Mouse (Mus musculus) retina, adult 2 months (tissue): ENCODE results near the gene Plpp4.

Experiments used
- DNase-seq: peaks from one replicate; pipeline ENCODE4 v3.0.0-alpha.2; 2012; ENCODE audit warnings: low read depth, low spot score

The Plpp4 gene

DNA sequence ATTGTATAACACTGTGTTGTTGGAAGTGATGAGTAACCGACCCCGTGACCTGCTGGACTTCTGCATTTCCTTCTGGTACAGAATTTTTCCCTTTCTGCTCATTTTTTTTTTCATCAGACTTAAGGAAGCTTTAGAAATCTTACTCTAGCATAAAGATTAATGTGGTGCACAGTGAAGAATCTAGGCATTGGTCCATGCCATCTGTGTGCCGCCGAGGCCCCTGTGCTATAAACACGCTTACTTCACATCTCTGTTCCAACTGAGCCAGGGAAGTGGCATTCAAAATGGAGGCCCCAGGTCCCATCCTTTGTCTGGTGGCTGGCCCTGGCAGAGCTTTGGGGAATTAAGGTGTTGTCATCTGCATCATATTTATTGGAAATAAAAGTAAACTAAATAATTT lies 44.8 kb downstream of the Plpp4 start:
- DNase-seq = no peak

DNA sequence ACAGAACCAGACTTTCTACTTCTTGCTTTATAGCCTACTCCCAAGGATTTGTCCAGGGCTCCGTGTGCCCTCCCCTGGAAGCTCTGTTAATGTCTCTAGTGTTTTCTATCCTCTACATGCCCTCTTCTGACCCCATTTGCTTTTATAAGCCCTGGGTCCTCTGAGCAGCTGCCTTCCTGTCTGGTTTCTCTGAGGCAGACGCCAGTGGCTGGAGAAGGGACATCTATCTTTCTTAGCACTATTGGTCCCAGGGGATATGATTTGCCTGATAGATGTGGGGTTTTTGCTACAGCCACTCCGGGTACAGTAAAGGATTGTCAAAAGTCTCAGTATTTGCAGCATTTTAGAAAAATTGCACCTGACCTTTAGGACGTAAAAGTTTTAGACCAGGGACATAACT lies 46.5 kb downstream of the Plpp4 start:
- no peak for DNase-seq

DNA sequence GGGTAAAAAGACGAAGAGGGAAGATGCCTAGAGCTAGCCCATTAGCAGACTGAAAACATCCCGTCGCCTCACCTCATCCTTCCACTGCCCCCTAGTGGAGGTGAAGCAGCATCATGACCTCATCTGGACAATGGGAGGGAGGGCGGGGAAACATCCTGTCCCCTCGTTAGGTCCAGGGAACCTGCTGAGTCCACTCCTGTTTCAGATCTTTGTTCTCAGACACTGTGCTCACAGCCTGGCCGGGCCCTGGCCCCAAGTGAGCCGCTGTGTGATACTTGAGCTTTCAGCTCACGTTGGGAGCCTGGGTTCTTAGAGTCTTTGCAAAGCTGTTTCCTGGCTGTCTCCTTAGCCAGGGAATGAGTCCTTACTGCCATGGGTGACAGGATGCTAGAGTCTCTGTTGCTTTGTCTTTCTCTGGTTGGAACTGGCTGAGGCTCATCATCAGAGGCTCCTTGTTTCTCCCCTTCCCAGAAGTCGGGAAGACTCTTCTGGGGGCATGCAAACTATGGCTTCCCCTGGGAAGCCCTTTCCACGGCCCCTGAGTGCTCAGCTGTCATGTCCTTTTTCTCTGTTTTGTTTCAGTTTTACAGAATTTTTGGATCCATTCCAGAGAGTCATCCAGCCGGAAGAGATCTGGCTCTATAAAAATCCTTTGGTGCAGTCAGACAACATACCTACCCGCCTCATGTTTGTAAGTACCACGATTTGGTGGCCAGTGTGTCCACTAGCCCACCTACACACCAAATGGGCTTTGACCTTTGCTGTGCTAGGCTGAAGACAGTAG lies 50.4 kb downstream of the Plpp4 start:
- DNase-seq = peak; percentile 22

DNA sequence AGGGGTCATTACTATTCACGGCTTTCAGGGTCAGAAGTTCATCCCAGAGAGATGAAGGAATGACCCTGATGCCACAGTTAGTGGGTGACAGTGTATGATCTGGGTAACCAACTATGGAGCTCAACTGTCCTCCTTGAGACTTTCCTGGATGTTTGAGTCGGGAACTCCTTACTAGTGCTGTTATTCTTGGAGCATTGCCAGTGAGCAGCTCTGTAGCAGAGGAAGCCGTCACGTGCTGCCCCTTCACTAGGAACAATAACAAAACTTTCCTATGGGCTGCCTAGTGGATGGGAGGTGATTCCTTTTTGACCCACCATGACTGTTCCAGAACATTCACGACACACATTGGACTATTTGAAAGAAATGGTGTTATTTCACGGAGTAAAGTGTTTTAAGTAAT lies 51.8 kb downstream of the Plpp4 start:
- no peak for DNase-seq

DNA sequence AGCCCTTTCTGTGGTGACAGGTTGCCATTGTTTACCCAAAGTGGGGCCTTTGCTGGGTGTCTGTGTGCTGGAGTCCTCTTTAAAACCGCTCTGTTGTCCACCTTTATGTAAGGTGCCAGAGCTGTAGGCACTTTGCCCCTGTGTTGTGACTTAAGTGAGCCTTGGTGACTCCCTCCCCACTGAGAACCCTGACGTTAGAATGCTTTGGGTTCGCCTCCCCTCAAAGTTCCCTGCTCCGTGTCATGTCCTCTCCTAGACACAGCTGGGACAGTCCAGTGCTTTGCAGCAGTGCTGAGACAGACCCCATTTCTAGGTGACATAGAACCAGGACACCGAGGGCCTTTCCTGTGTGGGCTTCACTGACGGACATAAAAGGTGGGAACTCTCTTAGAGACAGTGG lies 55.7 kb downstream of the Plpp4 start:
- no peak for DNase-seq

DNA sequence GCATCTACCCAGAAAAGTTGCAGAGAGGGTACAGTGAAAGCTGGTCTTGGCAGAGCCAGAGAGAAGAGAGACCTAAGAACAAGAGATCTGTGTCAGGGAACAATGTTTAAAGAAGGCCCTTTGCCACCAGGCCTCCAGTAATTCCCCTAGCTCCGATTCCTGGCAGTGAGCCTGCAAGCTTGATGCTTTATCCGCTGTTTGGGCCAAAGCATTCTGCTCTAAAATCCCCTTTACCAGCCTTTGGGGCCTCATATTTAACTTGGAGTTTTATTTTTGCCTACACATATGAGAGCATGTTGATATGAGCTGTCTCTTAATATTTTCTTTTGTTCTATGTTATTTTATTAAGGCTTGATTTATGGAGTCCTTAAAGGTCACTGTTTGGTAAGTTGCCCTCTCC lies 57.1 kb downstream of the Plpp4 start:
- DNase-seq = no peak

DNA sequence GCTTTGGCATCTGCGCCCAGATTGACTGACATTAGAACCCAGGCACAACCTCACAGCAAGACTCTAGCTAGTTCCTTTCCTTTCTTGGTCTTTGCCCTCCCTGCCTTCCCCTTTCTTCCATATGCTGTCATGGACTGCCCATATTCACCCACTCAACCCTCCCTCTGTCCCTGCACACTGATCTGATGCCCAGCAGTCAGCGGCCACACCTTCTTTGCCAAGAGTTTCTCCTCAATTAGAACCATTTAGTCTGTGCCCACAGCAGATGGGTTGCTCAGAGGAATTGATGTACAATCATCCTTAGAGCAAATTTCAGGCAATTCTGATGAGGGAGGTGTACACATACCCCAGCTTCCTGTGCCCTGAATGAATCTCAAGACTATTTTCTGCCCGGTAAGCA lies 83.3 kb downstream of the Plpp4 start:
- no peak for DNase-seq

DNA sequence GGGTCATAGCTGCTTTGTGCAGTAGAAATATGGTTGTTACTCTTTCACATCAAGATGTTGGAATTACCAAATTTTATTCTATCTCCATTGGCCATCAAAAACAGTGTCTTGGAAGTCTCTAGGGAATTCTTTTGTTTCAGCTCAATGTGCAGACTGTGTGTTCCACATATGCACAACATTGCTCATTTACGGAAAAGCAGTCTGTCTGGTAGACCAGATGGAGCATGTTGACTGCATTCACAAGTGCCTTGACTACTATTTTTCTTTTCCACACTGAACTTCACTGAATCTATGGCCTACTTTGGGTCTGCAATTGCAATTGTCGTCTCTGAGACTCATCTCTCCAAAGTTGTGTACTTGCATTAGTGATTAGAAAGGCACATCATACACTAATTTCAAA lies 98.7 kb downstream of the Plpp4 start:
- DNase-seq = no peak

DNA sequence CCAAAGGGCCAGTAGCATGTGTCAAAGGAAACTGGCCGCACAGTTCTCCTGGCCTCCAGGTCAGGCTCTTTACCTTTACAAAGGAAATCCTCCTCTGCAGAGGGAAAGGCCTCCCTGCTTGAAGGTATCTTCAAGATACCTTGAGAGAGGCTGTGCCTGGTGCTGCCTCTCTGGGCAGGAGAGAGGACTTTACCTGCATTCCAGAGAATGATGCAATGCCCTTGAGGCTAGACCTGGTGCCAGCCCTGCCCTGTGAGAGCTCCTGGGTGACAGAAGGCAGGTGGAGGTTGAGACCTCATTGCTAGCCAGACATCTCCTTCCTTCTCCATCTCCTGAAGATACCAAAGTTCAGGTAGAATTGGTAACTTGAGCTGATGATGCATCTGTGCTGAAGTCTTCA lies 118.5 kb downstream of the Plpp4 start:
- no peak for DNase-seq

DNA sequence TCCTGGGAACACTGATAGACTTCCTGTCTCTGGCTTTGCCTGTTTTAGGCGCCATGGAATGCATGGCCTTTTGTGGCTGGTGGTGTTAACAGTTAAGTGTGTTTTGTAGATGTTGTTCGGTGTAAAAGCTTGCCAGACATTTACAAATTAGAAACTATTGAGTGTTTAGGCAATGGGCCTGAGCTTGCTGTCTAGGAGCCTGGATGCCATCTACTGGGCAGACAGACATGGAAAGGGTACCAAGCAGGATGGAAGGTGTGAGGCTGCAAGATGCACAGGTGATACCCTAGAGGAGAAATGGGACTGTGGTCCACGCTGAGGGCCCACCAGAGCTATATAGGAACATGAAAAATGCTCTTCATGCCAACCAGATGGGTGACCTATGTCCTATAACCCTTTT lies 128.3 kb downstream of the Plpp4 start:
- no peak for DNase-seq

DNA sequence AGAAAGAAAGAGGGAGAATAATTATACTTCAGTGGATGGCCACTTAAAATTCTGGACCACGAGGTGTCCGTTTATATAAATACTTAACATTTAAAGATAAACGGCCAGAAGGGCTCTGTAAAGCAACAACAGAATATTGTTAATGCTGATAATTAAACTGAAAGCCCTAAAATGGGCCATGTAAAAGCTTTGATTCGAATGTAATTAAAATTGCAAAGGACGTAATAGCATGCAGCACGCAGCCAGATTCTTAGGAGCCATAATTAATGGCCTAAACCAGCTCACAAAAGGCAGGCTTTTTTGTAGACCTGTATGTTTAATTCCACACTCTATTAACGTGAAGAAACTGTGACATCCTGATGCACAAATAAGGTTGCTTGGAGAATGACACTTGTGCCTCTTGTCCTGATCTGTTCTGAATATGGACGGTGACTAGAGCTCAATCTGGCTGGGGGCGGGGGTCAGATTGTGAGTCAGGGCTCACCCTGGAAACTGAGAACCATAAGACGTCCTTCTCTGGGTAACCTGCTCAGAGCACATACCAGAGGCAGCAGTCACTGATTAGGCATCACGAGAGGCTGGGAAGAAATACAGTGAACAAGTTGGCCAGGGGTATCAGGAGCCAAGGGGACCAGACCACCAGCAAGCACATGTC lies 136.1 kb downstream of the Plpp4 start:
- DNase-seq = no peak

DNA sequence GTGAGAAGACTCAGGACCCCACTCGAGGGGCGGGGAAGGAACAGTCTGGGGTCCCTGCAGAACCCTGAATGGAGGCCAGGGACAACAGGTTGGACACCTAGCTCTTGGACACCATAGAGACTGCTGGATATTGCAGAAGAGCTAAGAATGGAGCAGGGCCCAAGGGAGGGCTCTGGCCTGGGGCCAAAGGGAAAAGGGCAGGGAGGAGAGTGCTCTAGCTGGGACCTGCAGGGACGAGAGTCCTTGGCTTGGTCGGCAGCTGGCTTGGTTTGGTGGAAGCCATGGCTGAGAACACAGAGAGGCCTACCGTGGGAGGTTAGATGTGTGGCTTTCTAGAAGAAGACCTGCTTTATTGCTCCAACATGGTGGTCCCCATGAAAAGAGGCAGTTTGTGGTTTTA lies 139.7 kb downstream of the Plpp4 start:
- no peak for DNase-seq

DNA sequence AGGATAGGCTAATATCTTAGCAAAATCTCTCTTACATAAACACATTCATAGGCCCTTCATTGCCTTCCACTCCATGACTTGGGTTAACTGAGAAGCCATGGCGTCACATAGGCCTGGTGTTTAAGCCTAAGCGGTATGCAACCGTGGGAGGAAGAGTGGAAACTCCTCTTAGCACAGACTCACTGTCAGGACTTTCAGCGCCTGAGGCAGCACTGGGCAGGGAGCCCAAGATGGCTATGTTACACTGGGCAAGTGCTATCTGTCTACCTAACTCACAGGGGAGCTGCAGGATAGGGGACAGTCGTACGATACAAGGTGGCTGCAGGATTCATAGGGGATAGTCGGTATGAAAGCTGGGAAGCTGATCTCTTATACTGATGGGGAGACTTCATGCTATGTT lies 142.2 kb downstream of the Plpp4 start:
- no peak for DNase-seq

DNA sequence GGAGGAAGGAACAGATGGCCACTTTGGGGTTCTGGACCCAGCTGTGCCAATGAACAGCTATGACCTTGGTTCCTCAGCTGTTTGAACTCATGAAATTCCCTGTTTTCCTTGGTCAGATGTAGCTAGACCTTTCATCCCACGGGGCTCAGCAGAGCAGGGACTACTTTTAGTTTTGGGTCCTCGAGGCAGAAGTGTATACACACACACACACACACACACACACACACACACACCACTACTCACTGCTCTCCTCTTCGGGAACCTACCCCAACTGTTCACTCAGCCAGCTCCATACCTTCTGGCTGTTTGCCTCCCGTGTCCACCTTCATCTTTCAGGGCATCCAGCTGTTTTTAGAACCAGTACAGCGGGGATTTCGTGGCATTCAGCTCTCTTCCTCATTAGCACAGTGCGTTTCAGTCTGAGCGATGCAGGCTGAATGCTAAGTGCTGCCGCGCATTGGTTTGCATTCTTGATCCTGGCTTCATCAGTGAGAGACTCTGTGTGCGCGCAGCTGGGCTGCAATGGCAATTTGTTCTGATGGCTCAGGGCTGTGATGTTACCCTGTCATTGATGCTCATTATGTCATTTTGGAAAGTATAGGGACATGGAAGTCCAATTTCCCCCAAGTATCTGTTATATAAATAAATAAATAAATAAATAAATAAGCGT lies 146.0 kb downstream of the Plpp4 start:
- DNase-seq = no peak

DNA sequence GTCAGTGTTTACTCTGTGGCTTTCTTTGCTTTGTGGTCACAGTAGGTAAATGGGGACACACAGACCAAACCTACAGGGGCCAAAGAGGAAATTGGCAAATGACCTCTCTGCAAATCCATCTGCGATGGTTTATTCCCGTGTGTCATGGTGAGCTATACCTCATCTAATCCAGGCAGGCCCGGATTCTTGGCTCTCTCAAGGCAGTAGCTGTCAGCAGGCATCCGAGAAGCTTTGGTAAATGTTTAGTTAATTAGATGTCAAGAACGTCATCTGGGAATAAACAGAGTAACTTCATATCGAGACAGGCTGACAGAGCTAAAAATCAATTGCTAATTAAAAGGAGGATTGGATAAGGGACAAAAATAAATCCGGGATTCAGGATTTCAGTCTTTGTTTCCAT lies 149.2 kb downstream of the Plpp4 start:
- no peak for DNase-seq

DNA sequence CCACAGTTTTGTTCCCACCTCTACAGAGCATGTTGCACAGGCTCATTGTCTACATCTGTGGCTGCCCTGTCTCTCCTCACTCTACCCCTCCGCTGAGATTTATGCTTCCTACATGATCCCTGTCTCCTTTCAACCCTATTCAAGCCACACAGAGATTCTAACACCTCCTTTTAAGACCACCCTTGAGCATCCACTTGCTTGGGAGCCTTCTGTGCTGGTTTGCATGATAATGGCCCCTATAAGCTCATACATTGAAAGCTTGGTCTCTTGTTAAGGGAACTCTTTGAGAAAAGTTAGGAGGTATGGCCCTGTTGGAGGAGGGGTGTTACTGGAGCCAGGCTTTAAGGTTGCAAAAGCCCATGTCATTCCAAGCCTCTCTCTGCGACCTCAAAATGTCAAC lies 155.9 kb downstream of the Plpp4 start:
- no peak for DNase-seq

DNA sequence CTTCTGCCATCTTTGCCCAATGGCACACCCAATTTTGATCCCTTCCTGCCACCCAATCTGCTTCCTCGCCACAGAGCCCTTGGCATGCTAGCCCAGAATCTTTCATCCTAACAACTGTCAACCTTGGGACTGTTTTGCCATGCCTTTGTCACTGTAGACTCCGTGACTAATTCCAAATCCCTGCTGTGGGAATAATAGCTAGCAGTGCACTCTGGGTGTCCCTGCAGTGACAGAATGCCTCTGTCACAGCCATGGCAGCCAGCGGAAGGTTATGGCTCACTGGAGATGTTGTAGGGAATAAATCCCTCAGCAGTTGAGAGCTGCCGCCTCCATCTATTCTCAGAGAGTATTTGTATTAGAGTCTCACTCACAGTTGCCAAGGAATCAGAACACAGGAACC lies 158.3 kb downstream of the Plpp4 start:
- no peak for DNase-seq

DNA sequence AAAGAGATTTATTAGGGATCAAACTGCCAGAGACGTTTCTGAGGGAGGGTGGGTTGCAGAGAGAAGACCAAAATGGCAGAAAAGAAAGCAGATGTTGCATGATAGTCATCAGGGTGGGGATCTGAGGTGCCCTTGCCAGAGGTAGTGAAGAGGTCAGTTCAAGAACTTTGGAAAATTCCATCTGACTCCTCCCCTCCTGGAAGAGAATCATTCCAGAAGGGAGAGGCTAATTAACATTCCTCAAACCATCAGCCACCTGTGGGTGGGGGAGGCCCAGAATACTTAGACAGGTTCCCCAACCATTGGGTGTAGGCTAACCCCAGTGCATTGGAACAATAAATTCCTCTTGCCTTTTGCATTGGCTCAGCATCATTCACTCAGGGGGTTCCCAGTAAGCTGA lies 164.3 kb downstream of the Plpp4 start:
- no peak for DNase-seq

DNA sequence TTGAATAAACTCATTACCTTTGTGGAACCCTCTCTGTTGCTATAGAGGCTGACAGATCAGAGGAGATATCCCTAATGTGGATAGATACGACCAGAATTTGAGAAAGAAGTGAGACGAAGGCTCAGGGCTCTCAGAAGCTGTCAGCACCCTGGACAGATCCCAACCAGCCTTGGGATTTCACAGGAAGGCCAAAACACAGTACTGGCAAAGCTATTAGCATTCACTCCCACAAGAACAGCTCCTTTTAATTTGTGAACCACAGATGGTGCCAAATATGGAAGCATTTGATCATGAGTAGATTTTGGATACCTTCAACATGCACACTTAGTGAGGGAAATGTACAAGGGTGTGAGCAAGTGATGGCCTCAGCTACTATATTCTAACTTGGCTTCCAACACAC lies 168.7 kb downstream of the Plpp4 start:
- DNase-seq = no peak

DNA sequence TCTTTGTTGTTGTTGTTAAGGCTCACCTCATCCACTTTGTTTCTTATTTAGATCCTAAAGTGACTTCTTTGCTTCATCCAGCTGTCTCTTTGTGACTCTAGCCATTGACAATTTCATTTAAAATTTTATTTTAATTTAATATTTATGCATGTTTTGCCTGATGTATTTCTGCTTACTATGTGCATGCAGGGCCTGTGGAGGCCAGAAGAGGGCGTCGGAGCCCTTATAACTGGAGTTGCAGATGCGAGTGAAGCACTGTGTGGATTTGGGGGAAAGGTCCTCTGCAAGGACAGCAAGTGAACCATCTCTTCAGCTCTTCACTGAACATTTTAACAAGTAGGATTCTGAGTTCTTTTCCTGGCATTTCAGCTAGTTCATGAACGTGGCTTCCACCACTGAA lies 172.0 kb downstream of the Plpp4 start:
- no peak for DNase-seq

DNA sequence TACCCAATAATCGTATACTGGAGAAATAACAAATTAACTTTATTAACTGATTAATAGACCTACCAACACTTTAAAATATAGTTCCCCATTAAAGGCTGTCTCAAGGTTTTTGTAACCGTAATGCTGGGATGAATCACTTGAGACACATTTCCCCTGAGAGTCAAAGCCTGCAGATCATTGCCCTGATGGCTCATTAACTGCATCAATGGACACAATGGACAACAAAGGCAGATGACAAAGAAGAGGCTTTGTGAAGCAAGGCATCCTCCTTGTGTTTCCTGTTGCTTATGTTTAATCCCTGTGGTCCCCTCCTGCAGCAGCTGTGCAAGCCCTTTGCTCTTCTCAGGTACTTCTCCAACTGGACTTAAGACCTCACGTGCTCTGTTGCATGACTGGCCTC lies 173.1 kb downstream of the Plpp4 start:
- no peak for DNase-seq
